Mouse (Mus musculus) intestine, embryonic 16.5 days (tissue): Measurements from ENCODE around the gene Scml4. TPM values are rescaled to one million over a fixed set of nuclear protein-coding genes. Genes with fewer than 3 reads are reported as not detected.

Experiments used
- ATAC-seq: fragments of 200-750 bp; cut with Nextera tagmentation; 2 replicates; pipeline ENCODE4 v1.8.0; 2017; ENCODE audit warnings: moderate TSS enrichment, moderate library complexity
- H3K27ac ChIP-seq: fragments of 300-500 bp; sonication (generic); 2 replicates; pipeline ENCODE4 v1.5.1; 2014; ENCODE audit warnings: mild to moderate bottlenecking, low read length
- H3K27me3 ChIP-seq: fragments of 300-500 bp; sonication (generic); replicated peaks from 2 replicates; pipeline ENCODE4 v1.6.1; 2014; ENCODE audit warnings: low read length, control low read depth, mixed read lengths; ENCODE audit not compliant: control insufficient read depth, insufficient read depth
- H3K36me3 ChIP-seq: fragments of 300-500 bp; sonication (generic); 2 replicates; pipeline ENCODE4 v1.6.1; 2014; ENCODE audit warnings: low read length, control low read depth; ENCODE audit not compliant: control insufficient read depth, insufficient read depth
- H3K4me1 ChIP-seq: fragments of 300-500 bp; sonication (generic); 2 replicates; pipeline ENCODE4 v1.6.1; 2014; ENCODE audit warnings: low read length, control low read depth, mixed read lengths; ENCODE audit not compliant: control insufficient read depth, insufficient read depth
- H3K4me2 ChIP-seq: fragments of 300-500 bp; sonication (generic); 2 replicates; pipeline ENCODE4 v1.6.1; 2014; ENCODE audit warnings: low read depth, low read length, control low read depth
- H3K4me3 ChIP-seq: fragments of 300-500 bp; sonication (generic); 2 replicates; pipeline ENCODE4 v1.5.1; 2014; ENCODE audit warnings: mild to moderate bottlenecking, low read length
- H3K9ac ChIP-seq: fragments of 300-500 bp; sonication (generic); 2 replicates; pipeline ENCODE4 v1.6.1; 2014; ENCODE audit warnings: low read depth, low read length
- H3K9me3 ChIP-seq: fragments of 300-500 bp; sonication (generic); 2 replicates; pipeline ENCODE4 v1.6.1; 2016; ENCODE audit warnings: low read length, control low read depth; ENCODE audit not compliant: control insufficient read depth
- WGBS: fragments of 180-500 bp; shearing (Covaris S2); extraction: QIAGEN DNeasy Blood & Tissue Kit; methylation state at CpG from one replicate; pipeline ENCODE4 v1.1.7; 2014; 5-methylcytosine and 5-hydroxymethylcytosine counted together
- polyA plus RNA-seq: library from polyadenylated mRNA; unstranded; fragments of >200 nt; fragmentation: Nextera tagmentation; extraction: Ambion mirVana; gene quantifications from 2 replicates; pipeline ENCODE4 v1.2.1, GENCODE M21; 2015

Gene Scml4
- polyA plus RNA-seq, 1 experiment from 2014 or later: 34.1 TPM

DNA sequence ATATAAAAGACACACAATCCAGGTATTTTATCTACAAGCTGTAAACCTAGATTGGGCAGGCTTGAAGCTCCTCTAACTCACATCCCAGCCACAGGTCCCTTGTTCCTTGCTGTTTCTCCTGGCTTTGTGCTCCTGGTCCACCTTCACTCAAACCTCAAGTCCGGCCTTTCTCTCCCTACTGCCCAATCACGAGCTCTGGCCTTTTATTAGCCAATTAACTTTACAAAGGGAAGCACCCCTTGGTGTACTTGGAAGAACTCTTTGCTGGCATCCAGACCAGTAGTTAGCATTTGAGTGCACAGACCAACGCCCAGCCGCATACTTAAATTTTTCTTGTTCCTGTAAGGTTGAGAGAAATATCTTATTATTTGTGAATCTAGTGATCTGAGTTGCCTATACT lies 85.1 kb downstream of the Scml4 start:
- Histone ChIP-seq H3K4me3 (no peak overlapping the region), H3K36me3 (no peaks in the 10 kb centered on the region; the same call in 1 of the 2 replicates), H3K4me2 (no peak overlapping the region), H3K9ac (no peak overlapping the region), H3K27me3 (no peaks in the 10 kb centered on the region), H3K27ac (no peak overlapping the region), H3K9me3 (no peaks in the 10 kb centered on the region), H3K4me1 (peaks cover 18% of the 10 kb centered on the region)
- WGBS: 54% methylated on average over 4 of the region's 4 CpGs
- ATAC-seq: no peak

DNA sequence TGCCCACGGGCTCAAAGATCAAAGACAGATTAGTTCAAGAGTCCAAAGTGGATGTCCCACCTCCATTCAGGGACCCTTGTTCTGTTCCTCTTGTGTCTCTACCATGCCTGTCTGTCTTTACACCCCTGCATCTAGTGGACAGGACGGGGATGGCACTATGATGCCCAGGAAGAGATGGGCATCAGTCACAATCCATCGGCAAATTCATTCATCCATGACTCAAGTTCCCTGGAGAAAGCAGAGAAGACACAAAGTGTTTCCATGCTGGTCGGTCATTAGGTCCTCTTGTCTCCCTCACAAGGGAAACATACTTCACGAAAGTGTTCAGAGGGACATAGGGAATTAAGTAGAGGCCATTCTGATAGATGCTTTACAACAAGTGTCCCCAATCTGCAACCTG lies 87.2 kb downstream of the Scml4 start:
- no peak overlapping the region for H3K9ac ChIP-seq
- no peaks in the 10 kb centered on the region for H3K27me3 ChIP-seq
- no peak overlapping the region for H3K4me2 ChIP-seq
- no peak overlapping the region for H3K27ac ChIP-seq
- ATAC-seq: no peak
- H3K9me3 ChIP-seq: no peaks in the 10 kb centered on the region
- peaks cover 19% of the 10 kb centered on the region for H3K4me1 ChIP-seq
- H3K4me3 ChIP-seq: no peak overlapping the region
- WGBS: 92% methylated on average over 5 of the region's 5 CpGs
- no peaks in the 10 kb centered on the region; the same call in 1 of the 2 replicates for H3K36me3 ChIP-seq

DNA sequence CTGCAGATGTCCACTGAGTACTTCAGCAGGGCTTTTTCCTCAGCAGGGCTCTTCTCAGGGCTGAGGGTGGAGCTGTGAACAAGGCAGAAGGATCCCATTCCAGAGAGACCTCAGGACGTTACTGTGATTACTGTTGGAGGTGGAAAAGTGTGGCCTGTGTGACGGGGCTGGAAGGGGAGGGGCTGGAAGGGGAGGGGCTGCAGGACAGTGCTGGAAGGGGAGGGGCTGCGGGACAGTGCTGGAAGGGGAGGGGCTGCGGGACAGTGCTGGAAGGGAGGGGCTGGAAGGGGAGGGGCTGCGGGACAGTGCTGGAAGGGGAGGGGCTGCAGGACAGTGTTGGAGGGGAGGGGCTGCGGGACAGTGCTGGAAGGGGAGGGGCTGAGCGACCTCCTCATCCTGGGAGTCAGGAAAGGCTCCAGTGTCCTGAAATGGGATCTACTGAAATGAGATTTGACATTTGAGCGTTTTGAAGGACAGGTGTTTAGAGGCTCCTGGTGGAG lies 90.1 kb downstream of the Scml4 start:
- 0 out of 2 replicates have a peak overlapping the region, but pooled peaks have one; percentile 16 for H3K9ac ChIP-seq
- peak; percentile 81 for ATAC-seq
- H3K9me3 ChIP-seq: no peaks in the 10 kb centered on the region
- no peak overlapping the region for H3K27ac ChIP-seq
- no peaks in the 10 kb centered on the region; the same call in 1 of the 2 replicates for H3K36me3 ChIP-seq
- H3K4me3 ChIP-seq: no peak overlapping the region
- H3K4me1 ChIP-seq: peaks cover 23% of the 10 kb centered on the region
- 1% methylated on average over 8 of the region's 8 CpGs for WGBS
- H3K4me2 ChIP-seq: peak overlapping the region; percentile 28
- no peaks in the 10 kb centered on the region for H3K27me3 ChIP-seq

DNA sequence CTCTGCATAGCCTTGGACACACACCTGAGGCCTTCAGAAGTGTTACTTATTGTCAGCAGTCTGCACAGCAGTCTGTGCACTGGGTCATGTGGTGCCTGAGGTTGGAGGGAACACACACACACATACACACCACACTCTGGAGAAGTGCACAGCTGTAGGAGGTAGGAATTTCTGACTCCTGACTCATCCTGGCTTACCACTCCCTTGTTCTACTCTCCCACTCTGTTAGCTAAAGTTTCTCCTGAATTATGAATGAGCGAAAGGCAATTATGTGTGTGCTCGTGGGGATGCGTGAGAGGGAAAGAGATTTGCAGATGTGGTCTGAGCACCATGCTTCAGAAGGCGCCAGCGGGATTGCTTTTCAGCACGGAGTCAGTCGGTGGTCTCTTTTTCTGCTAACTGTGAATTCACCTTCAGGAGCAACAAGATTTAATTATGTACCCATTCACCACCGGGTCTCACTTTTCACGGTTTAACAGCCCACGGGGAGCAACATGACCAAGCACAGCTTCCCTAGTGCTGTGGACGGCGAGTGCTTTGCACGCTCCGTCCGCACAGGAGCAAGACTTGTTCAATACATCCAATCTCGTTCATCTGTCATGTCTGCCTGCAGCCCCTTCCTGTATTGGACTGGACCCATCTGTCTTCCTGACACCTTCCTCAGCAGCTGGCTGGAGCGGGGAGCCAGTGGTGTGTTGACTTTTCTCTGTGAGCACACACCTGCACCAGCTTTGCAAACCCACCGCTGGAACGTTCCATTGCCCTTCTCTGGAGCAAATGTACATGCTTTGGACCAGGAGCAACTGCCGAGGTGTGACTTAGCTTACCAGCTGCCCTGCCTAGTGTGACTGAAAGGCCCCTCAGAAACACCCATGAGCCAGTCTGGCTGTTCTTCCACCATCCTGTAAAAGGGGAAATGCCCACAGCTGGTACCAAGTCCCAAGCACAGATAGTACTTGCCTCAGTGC lies 91.2 kb downstream of the Scml4 start:
- Histone ChIP-seq H3K4me1 (peaks cover 23% of the 10 kb centered on the region), H3K27me3 (no peaks in the 10 kb centered on the region), H3K36me3 (no peaks in the 10 kb centered on the region; the same call in 1 of the 2 replicates), H3K4me3 (no peak overlapping the region), H3K9me3 (no peaks in the 10 kb centered on the region), H3K4me2 (no peak overlapping the region), H3K27ac (no peak overlapping the region), H3K9ac (no peak overlapping the region)
- WGBS: 58% methylated on average over 20 of the region's 20 CpGs
- ATAC-seq: no peak

DNA sequence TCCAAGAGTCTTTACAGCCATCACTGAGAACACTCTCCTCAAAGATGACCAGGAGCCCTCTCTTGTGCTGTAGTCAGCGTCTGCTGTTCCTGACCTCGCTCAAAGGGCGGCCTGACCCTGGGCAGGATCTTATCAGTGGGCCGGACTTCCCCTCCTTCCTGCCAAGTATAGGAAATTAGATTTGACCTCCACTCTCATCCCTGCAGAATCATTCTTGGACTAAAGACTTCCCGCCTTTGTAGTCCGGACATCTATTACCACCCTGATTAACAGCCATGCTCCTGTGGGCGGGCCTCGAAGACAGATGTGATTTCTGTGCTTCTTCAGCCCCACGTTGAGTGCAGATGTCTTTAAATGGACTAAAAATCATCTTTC lies 91.9 kb downstream of the Scml4 start:
- H3K4me2 ChIP-seq: no peak overlapping the region
- no peak for ATAC-seq
- 52% methylated on average over 9 of the region's 9 CpGs for WGBS

DNA sequence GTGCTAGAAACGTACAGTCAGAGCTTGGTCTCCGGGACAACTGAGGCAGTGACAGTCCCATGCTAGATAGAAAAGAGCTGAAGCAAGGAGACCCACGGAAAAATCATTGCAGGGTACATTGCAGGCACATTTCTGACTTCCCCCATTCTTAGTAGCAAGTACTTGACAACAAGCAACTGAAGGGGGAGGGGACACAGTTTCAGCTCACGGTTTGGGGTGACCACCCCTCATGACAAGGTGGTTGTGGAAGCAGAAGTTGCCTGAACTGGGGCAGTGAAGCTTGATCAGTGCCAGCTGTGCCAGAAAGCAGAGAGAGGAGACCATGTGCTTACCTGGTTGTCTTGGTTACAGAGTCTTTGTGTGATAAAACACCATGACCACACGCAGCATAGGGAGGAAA lies 93.4 kb downstream of the Scml4 start:
- Histone ChIP-seq H3K4me3 (no peak overlapping the region), H3K4me2 (no peak overlapping the region), H3K9me3 (no peaks in the 10 kb centered on the region), H3K27ac (no peak overlapping the region), H3K36me3 (no peaks in the 10 kb centered on the region), H3K9ac (no peak overlapping the region), H3K4me1 (peaks cover 26% of the 10 kb centered on the region), H3K27me3 (no peaks in the 10 kb centered on the region)
- no peak for ATAC-seq
- WGBS: 74% methylated on average over 5 of the region's 5 CpGs

More for the DNA sequence above, 91.9 kb downstream of the Scml4 start:
- H3K4me1 ChIP-seq: peaks cover 23% of the 10 kb centered on the region
- H3K9me3 ChIP-seq: no peaks in the 10 kb centered on the region
- H3K9ac ChIP-seq: no peak overlapping the region
- H3K36me3 ChIP-seq: no peaks in the 10 kb centered on the region; the same call in 1 of the 2 replicates
- H3K4me3 ChIP-seq: no peak overlapping the region
- H3K27ac ChIP-seq: no peak overlapping the region
- no peaks in the 10 kb centered on the region for H3K27me3 ChIP-seq

DNA sequence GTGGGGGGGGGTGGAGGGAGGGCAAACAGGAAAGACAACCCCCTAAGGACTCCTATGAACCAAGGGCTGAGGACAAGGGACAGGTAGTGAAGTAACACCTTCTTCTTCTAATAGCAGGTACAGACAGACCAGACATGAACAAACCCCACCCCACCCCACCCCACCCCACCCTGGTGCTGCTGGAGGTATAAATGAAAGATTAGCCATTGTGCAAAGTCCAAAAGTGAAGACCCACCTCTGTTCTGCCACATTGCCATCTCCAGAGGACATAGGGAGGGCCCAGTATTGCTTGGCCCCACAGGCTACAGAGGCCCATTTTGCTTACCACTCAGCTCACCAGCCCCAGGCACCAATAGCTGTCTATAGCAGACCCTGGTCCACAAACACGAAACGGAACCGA lies 95.0 kb downstream of the Scml4 start:
- peaks cover 13% of the 10 kb centered on the region for H3K4me1 ChIP-seq

DNA sequence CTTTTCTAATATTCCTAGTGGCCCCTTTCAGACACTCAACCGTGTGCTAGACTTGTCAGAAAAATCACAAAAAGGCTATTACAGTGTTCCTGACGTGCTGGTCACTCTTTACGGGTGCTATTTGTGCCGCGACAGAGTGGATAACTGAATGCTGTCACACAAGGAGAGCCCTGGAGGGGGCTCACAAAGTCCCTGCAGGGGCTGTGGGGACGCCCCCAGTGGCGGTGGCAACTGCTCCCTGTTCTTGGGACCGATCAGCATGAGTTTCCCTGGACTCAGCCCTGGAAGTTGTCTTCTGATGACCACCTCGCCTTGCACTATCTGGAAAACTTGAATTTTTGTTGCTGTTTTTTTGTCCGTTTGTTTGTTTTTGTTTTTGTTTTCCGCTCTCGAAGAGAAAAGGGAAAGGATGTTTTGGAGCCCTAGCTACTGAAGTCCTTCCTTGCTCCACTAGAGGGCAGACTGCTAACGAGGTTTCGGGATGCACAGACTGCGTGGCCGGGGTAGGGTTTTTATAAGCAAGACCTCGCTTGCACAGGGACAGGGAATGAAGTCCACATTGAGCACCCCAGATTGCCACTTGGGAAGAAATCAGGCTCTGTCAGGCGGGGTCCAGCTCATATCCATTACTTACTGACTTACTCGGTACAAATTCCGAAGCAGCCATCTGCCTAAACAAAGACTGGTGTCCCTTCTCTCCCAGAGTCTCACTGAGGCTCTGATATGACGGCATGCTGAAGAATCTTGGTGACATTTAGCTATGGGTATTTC lies 97.9 kb downstream of the Scml4 start:
- no peak overlapping the region for H3K27ac ChIP-seq
- H3K27me3 ChIP-seq: no peaks in the 10 kb centered on the region
- no peaks in the 10 kb centered on the region for H3K36me3 ChIP-seq
- peak overlapping the region; percentile 19 for H3K4me3 ChIP-seq
- H3K4me1 ChIP-seq: peaks cover 8% of the 10 kb centered on the region
- no peaks in the 10 kb centered on the region for H3K9me3 ChIP-seq
- peak overlapping the region; percentile 51; the same call in 1 of the 2 replicates for H3K9ac ChIP-seq
- peak overlapping the region; percentile 41 for H3K4me2 ChIP-seq
- 12% methylated on average over 21 of the region's 21 CpGs for WGBS
- peak; percentile 40; the same call in 1 of the 2 replicates for ATAC-seq

More for the DNA sequence above, 95.0 kb downstream of the Scml4 start:
- no peak overlapping the region for H3K27ac ChIP-seq
- 96% methylated on average over 3 of the region's 3 CpGs for WGBS
- H3K36me3 ChIP-seq: no peaks in the 10 kb centered on the region
- no peak overlapping the region for H3K9ac ChIP-seq
- H3K4me2 ChIP-seq: no peak overlapping the region
- ATAC-seq: peak; percentile 58
- H3K27me3 ChIP-seq: no peaks in the 10 kb centered on the region
- H3K4me3 ChIP-seq: no peak overlapping the region
- H3K9me3 ChIP-seq: no peaks in the 10 kb centered on the region

DNA sequence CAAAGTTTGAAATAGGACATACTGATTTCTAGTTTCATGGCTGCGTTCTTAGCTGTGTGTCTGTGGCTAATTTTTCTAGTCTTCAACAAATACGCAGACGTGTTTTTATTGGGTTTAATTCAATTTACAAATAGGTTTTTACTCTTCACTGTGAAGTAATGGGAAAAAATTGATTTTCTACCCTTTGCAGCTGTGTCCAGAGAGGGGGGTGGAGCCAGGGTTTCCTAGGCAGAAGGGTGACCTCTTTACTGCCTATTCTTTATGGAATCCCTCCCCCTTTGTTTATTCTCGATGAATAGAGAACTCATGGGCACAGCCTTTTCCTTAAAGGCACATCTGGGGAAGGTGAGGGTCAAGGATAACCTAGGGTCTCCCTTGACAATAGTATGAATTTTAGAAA lies 98.5 kb downstream of the Scml4 start:
- H3K9ac ChIP-seq: no peak overlapping the region
- 0 out of 2 replicates have a peak overlapping the region, but pooled peaks have one; percentile 19 for H3K4me3 ChIP-seq
- WGBS: 43% methylated on average over 4 of the region's 4 CpGs
- H3K36me3 ChIP-seq: no peaks in the 10 kb centered on the region
- no peak for ATAC-seq
- H3K4me2 ChIP-seq: peak overlapping the region; percentile 41
- H3K27me3 ChIP-seq: no peaks in the 10 kb centered on the region
- H3K9me3 ChIP-seq: no peaks in the 10 kb centered on the region
- H3K4me1 ChIP-seq: peaks cover 8% of the 10 kb centered on the region
- H3K27ac ChIP-seq: no peak overlapping the region
